8 mouse cellular contexts compared by ENCODE assay signal in genomic region chr7:35234361-35235245, GRCm38 (mm10). TPM values are rescaled to one million over a fixed set of nuclear protein-coding genes. Genes with fewer than 3 reads are reported as not detected.
A peak's percentile ranks its signal among the peaks of the same experiment; 100 is the strongest.
DNase-seq lines count a peak whose midpoint lies in the region; ATAC-seq lines count a peak whose summit lies in the region.

No protein-coding gene starts in this region.

- no peaks in the 10 kb centered on the region for H3K79me2 ChIP-seq in macrophage (ENCODE audit: inconsistent target)

- under 1% methylated on average over 45 of the region's 45 CpGs for WGBS in hindbrain, embryonic 16.5 days
- WGBS in macrophage (ENCODE audit: missing documents) = 2% methylated on average over 45 of the region's 45 CpGs

- peak overlapping the region; percentile 79 for H3K9ac ChIP-seq in hindbrain, embryonic 16.5 days (ENCODE audit: low read depth, low read length)

- no peaks in the 10 kb centered on the region for H3K36me3 ChIP-seq in hindbrain, embryonic 16.5 days (ENCODE audit: control insufficient read depth, insufficient read depth, low read length)
- no peaks in the 10 kb centered on the region for H3K36me3 ChIP-seq in macrophage (ENCODE audit: inconsistent target)

- DNase-seq in WW6 (ENCODE audit: low read depth, low spot score) = peak; percentile 93
- peak; percentile 98 to 99 for DNase-seq in cerebellum, postnatal 4 days (ENCODE audit: low spot score in 2 of 2)
- peak; percentile 98 for DNase-seq in gastrocnemius, adult 18-20 months (ENCODE audit: low spot score)
- peak; percentile 98 for DNase-seq in left cerebral cortex, adult 18-20 months (ENCODE audit: low spot score in 2 of 2)
- DNase-seq in right cerebral cortex, adult 18-20 months = peak; percentile 97
- DNase-seq in urinary bladder, postnatal 10 days (ENCODE audit: low spot score) = peak; percentile 94

- H3K4me2 ChIP-seq in hindbrain, embryonic 16.5 days (ENCODE audit: low read length) = peak overlapping the region; percentile 63

- H3K9me3 ChIP-seq in hindbrain, embryonic 16.5 days (ENCODE audit: control insufficient read depth, low read length) = peaks cover 4% of the 10 kb centered on the region; the same call in 1 of the 2 replicates

- H3K27me3 ChIP-seq in hindbrain, embryonic 16.5 days (replicated peaks; ENCODE audit: control insufficient read depth, insufficient read depth, low read length) = no peaks in the 10 kb centered on the region

- H3K4me3 ChIP-seq in hindbrain, embryonic 16.5 days (ENCODE audit: low read length) = peak overlapping the region; percentile 65
- H3K4me3 ChIP-seq in macrophage (ENCODE audit: inconsistent target) = peak overlapping the region; percentile 54

- peak overlapping the region; percentile 96 for H3K27ac ChIP-seq in hindbrain, embryonic 16.5 days (ENCODE audit: low read depth, low read length)
- H3K27ac ChIP-seq in macrophage = peak overlapping the region; percentile 50

- peaks cover 5% of the 10 kb centered on the region for H3K4me1 ChIP-seq in hindbrain, embryonic 16.5 days (ENCODE audit: control insufficient read depth, insufficient read depth, low read depth, low read length)

- peak; percentile 96 for ATAC-seq in hindbrain, embryonic 16.5 days

RNA-seq across cellular contexts. Expression of gene Lrp3, which starts 19.3 kb away (rescaled TPM):
- total RNA-seq in gastrocnemius, adult 18-20 months (2021) = 1 to 10 TPM; 5.8 to 6.1 TPM
- polyA plus RNA-seq in hindbrain, embryonic 16.5 days (2015; fragmentation: Nextera tagmentation; extraction: Ambion mirVana) = 25.1 and 25.5 TPM in 2 replicates
- 10 to 100 TPM; 79.8 to 83.6 TPM for total RNA-seq in left cerebral cortex, adult 18-20 months (2021)
- under 1 TPM in 2 of 26 experiments, not detected in 24; 0.18 to 0.73 TPM for total RNA-seq in macrophage (2018; cell fraction: chromatin; rRNA removed)
- under 1 TPM in 4 of 26 experiments, not detected in 22; under 0.01 to 0.06 (median 0.04) TPM for total RNA-seq in macrophage (2018; cell fraction: cytosol; rRNA removed)
- total RNA-seq in macrophage (2018; cell fraction: nucleus; rRNA removed) = under 1 TPM in 2 of 26 experiments, not detected in 24; 0.15 to 0.33 TPM
- not detected in 3 replicates for polyA plus RNA-seq in macrophage (2018)

RNA-seq across cellular contexts. Expression of gene Slc7a10, which starts 48.4 kb away (rescaled TPM):
- 1 to 10 TPM in 1 of 2 experiments, under 1 TPM in 1; 0.75 to 1.9 TPM for total RNA-seq in gastrocnemius, adult 18-20 months (2021)
- polyA plus RNA-seq in hindbrain, embryonic 16.5 days (2015; fragmentation: Nextera tagmentation; extraction: Ambion mirVana) = 32.7 and 45.2 TPM in 2 replicates
- 10 to 100 TPM; 31.0 to 37.1 TPM for total RNA-seq in left cerebral cortex, adult 18-20 months (2021)
- not detected for total RNA-seq in macrophage (2018; cell fraction: chromatin; rRNA removed)
- total RNA-seq in macrophage (2018; cell fraction: cytosol; rRNA removed) = not detected
- total RNA-seq in macrophage (2018; cell fraction: nucleus; rRNA removed) = not detected
- not detected in 3 replicates for polyA plus RNA-seq in macrophage (2018)

Comparison
In these comparisons a context has a peak if more than half of its experiments do, and no peak if none do; other contexts are left out.
1. Peak in every context shown above with its lines: DNase-seq, ATAC-seq, H3K4me3 ChIP-seq and H3K27ac ChIP-seq.
2. RNA of gene Lrp3, which starts 19.3 kb away (total RNA-seq): 79.8 to 83.6 TPM in left cerebral cortex, adult 18-20 months; 5.8 to 6.1 TPM in gastrocnemius, adult 18-20 months; every median in the first group is over 10 times any median in the second.
3. RNA of gene Slc7a10, which starts 48.4 kb away (total RNA-seq): 31.0 to 37.1 TPM in left cerebral cortex, adult 18-20 months; 0.75 to 1.9 TPM in gastrocnemius, adult 18-20 months; every median in the first group is over 10 times any median in the second.